Comparison of ENCODE assay signal across 21 mouse cellular contexts in the genomic region with DNA sequence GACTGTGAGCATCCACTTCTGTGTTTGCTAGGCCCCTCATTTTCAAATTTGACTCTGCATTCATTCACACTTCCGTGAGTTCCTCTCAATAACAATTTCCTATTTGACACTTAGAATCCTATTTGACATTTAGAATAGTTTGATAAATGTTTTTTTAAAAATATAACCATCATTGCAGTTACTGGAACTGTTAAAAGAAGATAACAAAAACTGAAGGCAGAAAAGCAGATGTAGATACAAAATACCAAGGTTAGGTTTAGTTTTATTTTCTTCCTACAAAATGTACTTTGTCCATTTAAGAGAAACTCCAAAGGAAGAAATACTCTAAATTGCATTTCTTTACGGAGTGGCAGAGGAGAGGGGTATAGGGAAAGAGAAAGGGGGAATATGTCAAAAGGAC. TPM values are rescaled to one million over a fixed set of nuclear protein-coding genes. Genes with fewer than 3 reads are reported as not detected.
"Had no signal": no experiment of that assay in that cellular context is flagged by ENCODE, and none has a peak within 500 bp of the region (broad histone marks: within the 10 kb centered on the region; RNA-seq: fewer than 3 reads in every experiment).

No protein-coding gene starts in this region.

- H3K4me1 ChIP-seq: neural tube, embryonic 13.5 days; neural tube, embryonic 15.5 days; stomach, embryonic 15.5 days had no signal

- H3K27me3 ChIP-seq: neural tube, embryonic 13.5 days; neural tube, embryonic 15.5 days; stomach, embryonic 15.5 days had no signal

- H3K4me3 ChIP-seq: neural tube, embryonic 13.5 days; neural tube, embryonic 15.5 days; stomach, embryonic 15.5 days had no signal

- H3K9me3 ChIP-seq: neural tube, embryonic 13.5 days; neural tube, embryonic 15.5 days; stomach, embryonic 15.5 days had no signal

- DNase-seq: retina, postnatal 1 day; right cerebral cortex, adult 18-20 months; right cerebral cortex, postnatal 14 days; right cerebral cortex, postnatal 25 days; right cerebral cortex, postnatal 4 days; spleen, adult 18-20 months; thymus, adult 18-20 months; thymus, adult 2 months; thymus, postnatal 14 days; thymus, postnatal 25 days; thymus, postnatal 36 days; thymus, postnatal 4 days had no signal

- H3K9ac ChIP-seq: neural tube, embryonic 13.5 days; neural tube, embryonic 15.5 days; stomach, embryonic 15.5 days had no signal

- H3K27ac ChIP-seq: neural tube, embryonic 13.5 days; neural tube, embryonic 15.5 days; stomach, embryonic 15.5 days; stomach, postnatal 0 days had no signal

RNA-seq across cellular contexts. Expression of a gene that starts 37.3 kb away (rescaled TPM):
- total RNA-seq: neutrophil, adult 5-6 weeks had no signal
- polyA plus RNA-seq: neural tube, embryonic 14.5 days; testis, adult 2 months; thymus, adult 2 months; thymus, postnatal 0 days; urinary bladder, adult 2 months had no signal
